27 mouse cellular contexts compared by ENCODE assay signal in the genomic region with DNA sequence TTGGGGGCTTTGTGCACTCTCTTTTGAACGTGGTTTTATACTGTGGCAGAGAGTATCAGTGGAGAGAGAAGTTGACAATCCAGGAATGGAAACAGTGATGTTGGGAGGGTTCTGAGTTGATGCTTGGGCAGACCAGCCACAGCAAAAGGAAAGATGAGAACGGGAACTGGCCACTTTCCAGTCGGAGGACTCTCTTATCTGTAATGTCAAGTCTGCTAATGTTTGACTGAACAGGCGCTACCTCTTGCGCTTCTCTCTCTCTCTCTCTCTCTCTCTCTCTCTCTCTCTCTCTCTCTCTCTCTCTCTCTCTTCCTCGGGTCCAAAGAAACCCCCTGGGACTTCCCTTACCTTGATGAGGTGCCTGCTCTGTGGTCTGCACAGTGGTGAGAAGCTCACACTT.
A peak's percentile ranks its signal among the peaks of the same experiment; 100 is the strongest.
DNase-seq lines count a peak whose midpoint lies in the region; ATAC-seq lines count a peak whose summit lies in the region.
"Had no signal": no experiment of that assay in that cellular context is flagged by ENCODE, and none has a peak within 500 bp of the region (broad histone marks: within the 10 kb centered on the region; RNA-seq: fewer than 3 reads in every experiment).

No protein-coding gene starts in this region.

- H3K36me3 ChIP-seq in heart, embryonic 12.5 days, result no peaks in the 10 kb centered on the region
- no peaks in the 10 kb centered on the region for H3K36me3 ChIP-seq in kidney, embryonic 15.5 days
- H3K36me3 ChIP-seq in lung, embryonic 16.5 days (ENCODE audit: control insufficient read depth, insufficient read depth, low read length), result no peaks in the 10 kb centered on the region
- H3K36me3 ChIP-seq: embryonic facial prominence, embryonic 15.5 days; forebrain, embryonic 15.5 days; G1E; hindbrain, embryonic 12.5 days; midbrain, embryonic 13.5 days had no signal

- peaks cover 45% of the 10 kb centered on the region for H3K4me1 ChIP-seq in heart, embryonic 12.5 days (replicated peaks)
- peaks cover 50% of the 10 kb centered on the region for H3K4me1 ChIP-seq in kidney, embryonic 15.5 days
- H3K4me1 ChIP-seq in lung, embryonic 16.5 days (replicated peaks; ENCODE audit: control insufficient read depth, insufficient read depth, low read length), result peaks cover 29% of the 10 kb centered on the region
- H3K4me1 ChIP-seq: midbrain, embryonic 13.5 days had no signal

- H3K27ac ChIP-seq in heart, embryonic 12.5 days (ENCODE audit: poor library complexity, severe bottlenecking), result peak overlapping the region; percentile 93
- H3K27ac ChIP-seq in kidney, embryonic 15.5 days, result peak overlapping the region; percentile 79
- H3K27ac ChIP-seq in lung, embryonic 16.5 days (ENCODE audit: low read length), result peak overlapping the region; percentile 58; the same call in 1 of the 2 replicates
- H3K27ac ChIP-seq: forebrain, embryonic 15.5 days; hindbrain, embryonic 12.5 days; left cerebral cortex, adult 2 months; liver, embryonic 14.5 days; midbrain, embryonic 13.5 days had no signal

- WGBS in heart, embryonic 12.5 days, result 2% methylated on average over 6 of the region's 6 CpGs
- WGBS in kidney, embryonic 15.5 days, result 70% methylated on average over 6 of the region's 6 CpGs
- WGBS in lung, embryonic 16.5 days, result 31% methylated on average over 6 of the region's 6 CpGs

- DNase-seq in heart, postnatal 25 days (ENCODE audit: low spot score), result no peak
- DNase-seq in kidney, postnatal 10 days, result no peak
- no peak for DNase-seq in lung, postnatal 25 days (ENCODE audit: low spot score)
- DNase-seq in thymus, postnatal 25 days, result no peak
- DNase-seq: adrenal gland, adult 8-10 months; B cell, adult 2 months; cerebellum, adult 8-10 months; cerebellum, postnatal 36 days; embryo, embryonic 11 days; kidney, postnatal 36 days; lung, postnatal 14 days; thymus, adult 18-20 months; thymus, postnatal 4 days had no signal

- H3K4me2 ChIP-seq in heart, embryonic 12.5 days, result peak overlapping the region; percentile 52
- no peak overlapping the region for H3K4me2 ChIP-seq in kidney, embryonic 15.5 days
- H3K4me2 ChIP-seq in lung, embryonic 16.5 days (ENCODE audit: low read depth, low read length), result no peak overlapping the region
- H3K4me2 ChIP-seq: embryonic facial prominence, embryonic 15.5 days; forebrain, embryonic 15.5 days; hindbrain, embryonic 12.5 days; midbrain, embryonic 13.5 days had no signal

- no peak overlapping the region for H3K4me3 ChIP-seq in heart, embryonic 12.5 days
- no peak overlapping the region for H3K4me3 ChIP-seq in kidney, embryonic 15.5 days (replicated peaks)
- H3K4me3 ChIP-seq in lung, embryonic 16.5 days (ENCODE audit: low read length), result no peak overlapping the region
- H3K4me3 ChIP-seq: embryonic facial prominence, embryonic 15.5 days; forebrain, embryonic 15.5 days; hindbrain, embryonic 12.5 days; left cerebral cortex, adult 2 months; megakaryocyte, embryonic 14.5 days; midbrain, embryonic 13.5 days had no signal

- no peaks in the 10 kb centered on the region for H3K9me3 ChIP-seq in heart, embryonic 12.5 days (replicated peaks)
- H3K9me3 ChIP-seq in kidney, embryonic 15.5 days (replicated peaks), result no peaks in the 10 kb centered on the region
- H3K9me3 ChIP-seq in lung, embryonic 16.5 days (ENCODE audit: control insufficient read depth, low read length), result no peaks in the 10 kb centered on the region
- H3K9me3 ChIP-seq: embryonic facial prominence, embryonic 15.5 days; forebrain, embryonic 15.5 days; hindbrain, embryonic 12.5 days; megakaryocyte, embryonic 14.5 days; midbrain, embryonic 13.5 days had no signal

- intact Hi-C loops in heart, postnatal 25 days (cut with DNase I), result no loop called here

- 0 out of 2 replicates have a peak overlapping the region, but pooled peaks have one; percentile 9 for H3K9ac ChIP-seq in heart, embryonic 12.5 days
- H3K9ac ChIP-seq in kidney, embryonic 15.5 days, result no peak overlapping the region
- H3K9ac ChIP-seq in lung, embryonic 16.5 days (ENCODE audit: low read length), result no peak overlapping the region
- H3K9ac ChIP-seq: embryonic facial prominence, embryonic 15.5 days; forebrain, embryonic 15.5 days; hindbrain, embryonic 12.5 days; liver, embryonic 14.5 days; midbrain, embryonic 13.5 days had no signal

- no peaks in the 10 kb centered on the region for H3K27me3 ChIP-seq in heart, embryonic 12.5 days (replicated peaks)
- H3K27me3 ChIP-seq in kidney, embryonic 15.5 days, result no peaks in the 10 kb centered on the region
- no peaks in the 10 kb centered on the region for H3K27me3 ChIP-seq in lung, embryonic 16.5 days (ENCODE audit: control insufficient read depth, insufficient read depth, low read depth, low read length)
- H3K27me3 ChIP-seq: CH12.LX; embryonic facial prominence, embryonic 15.5 days; forebrain, embryonic 15.5 days; hindbrain, embryonic 12.5 days; midbrain, embryonic 13.5 days had no signal

- peak; percentile 43; the same call in 1 of the 2 replicates for ATAC-seq in heart, embryonic 12.5 days (ENCODE audit: insufficient number of reproducible peaks, low FRiP score)
- ATAC-seq in kidney, embryonic 15.5 days (replicated peaks; ENCODE audit: low FRiP score), result no peak
- ATAC-seq in lung, embryonic 16.5 days (ENCODE audit: low read depth), result no peak
- ATAC-seq: activated CD4-positive, CD25-positive, alpha-beta regulatory T cell, adult 4 months; forebrain, embryonic 15.5 days; intestine, postnatal 0 days; midbrain, embryonic 13.5 days had no signal
